Mouse (Mus musculus) hindbrain, embryonic 15.5 days (tissue): Measurements from ENCODE around the gene Bmp6. TPM values are rescaled to one million over a fixed set of nuclear protein-coding genes. Genes with fewer than 3 reads are reported as not detected.

Experiments used
- ATAC-seq: fragments of 200-750 bp; cut with Nextera tagmentation; 2 replicates; pipeline ENCODE4 v1.8.0; 2017; ENCODE audit warnings: low read depth, moderate number of reproducible peaks, moderate TSS enrichment; ENCODE audit not compliant: low FRiP score
- H3K27ac ChIP-seq: fragments of 300-500 bp; sonication (generic); replicated peaks from 2 replicates; pipeline ENCODE4 v1.5.1; 2015; ENCODE audit warnings: mild to moderate bottlenecking, inconsistent platforms
- H3K27me3 ChIP-seq: fragments of 300-500 bp; sonication (generic); 2 replicates; pipeline ENCODE4 v1.6.1; 2015; ENCODE audit warnings: control low read depth, inconsistent platforms
- H3K36me3 ChIP-seq: fragments of 300-500 bp; sonication (generic); 2 replicates; pipeline ENCODE4 v1.6.1; 2015; ENCODE audit warnings: control low read depth, inconsistent platforms
- H3K4me1 ChIP-seq: fragments of 300-500 bp; sonication (generic); replicated peaks from 2 replicates; pipeline ENCODE4 v1.6.1; 2015; ENCODE audit warnings: control low read depth, inconsistent platforms
- H3K4me2 ChIP-seq: fragments of 300-500 bp; sonication (generic); 2 replicates; pipeline ENCODE4 v1.6.1; 2015; ENCODE audit warnings: moderate library complexity, mild to moderate bottlenecking, inconsistent platforms
- H3K4me3 ChIP-seq: fragments of 300-500 bp; sonication (generic); 2 replicates; pipeline ENCODE4 v1.5.1; 2015; ENCODE audit warnings: mild to moderate bottlenecking, inconsistent platforms
- H3K9ac ChIP-seq: fragments of 300-500 bp; sonication (generic); 2 replicates; pipeline ENCODE4 v1.6.1; 2015; ENCODE audit warnings: inconsistent platforms
- H3K9me3 ChIP-seq: fragments of 300-500 bp; sonication (generic); 2 replicates; pipeline ENCODE4 v1.6.1; 2016; ENCODE audit warnings: control low read depth, inconsistent platforms
- WGBS: fragments of 180-500 bp; shearing (Covaris S2); methylation state at CpG from one replicate; pipeline ENCODE4 v1.1.7; 2015; 5-methylcytosine and 5-hydroxymethylcytosine counted together
- polyA plus RNA-seq: library from polyadenylated mRNA; unstranded; fragments of >200 nt; fragmentation: Nextera tagmentation; extraction: Ambion mirVana; gene quantifications from 2 replicates; pipeline ENCODE4 v1.2.1, GENCODE M21; 2015

Gene Bmp6
- polyA plus RNA-seq, 1 experiment from 2014 or later: 4.6 TPM

GRCm38 (mm10) chr13:38343202-38343601 lies 1.7 kb upstream of the Bmp6 start:
- Histone ChIP-seq H3K27ac (no peak overlapping the region), H3K4me1 (peaks cover 34% of the 10 kb centered on the region), H3K4me3 (no peak overlapping the region), H3K9ac (no peak overlapping the region), H3K4me2 (no peak overlapping the region), H3K27me3 (peaks cover 33% of the 10 kb centered on the region), H3K9me3 (no peaks in the 10 kb centered on the region), H3K36me3 (no peaks in the 10 kb centered on the region)
- 78% methylated on average over 2 of the region's 2 CpGs for WGBS
- no peak for ATAC-seq

GRCm38 (mm10) chr13:38345431-38345820 lies 519 bp downstream of the Bmp6 start:
- 0% methylated on average over 30 of the region's 32 CpGs for WGBS
- Histone ChIP-seq H3K4me2 (peak overlapping the region; percentile 95), H3K9ac (peak overlapping the region; percentile 37), H3K36me3 (no peaks in the 10 kb centered on the region), H3K9me3 (no peaks in the 10 kb centered on the region), H3K27ac (no peak overlapping the region), H3K4me3 (peak overlapping the region; percentile 50), H3K27me3 (peaks cover 36% of the 10 kb centered on the region), H3K4me1 (peaks cover 34% of the 10 kb centered on the region)
- ATAC-seq: peak; percentile 29; the same call in 1 of the 2 replicates

- Histone ChIP-seq H3K4me1 (peaks cover 34% of the 10 kb centered on the region), H3K27me3 (peaks cover 36% of the 10 kb centered on the region), H3K4me2 (peak overlapping the region; percentile 95), H3K27ac (no peak overlapping the region), H3K9me3 (no peaks in the 10 kb centered on the region), H3K36me3 (no peaks in the 10 kb centered on the region), H3K9ac (peak overlapping the region; percentile 37; the same call in 1 of the 2 replicates), H3K4me3 (peak overlapping the region; percentile 50)
- ATAC-seq: 0 out of 2 replicates have a peak, but pooled peaks have one; percentile 25
- under 1% methylated on average over 63 of the region's 63 CpGs for WGBS
Observed at GRCm38 (mm10) chr13:38346096-38346915, 1.4 kb downstream of the Bmp6 start.

GRCm38 (mm10) chr13:38347021-38347774 lies 2.3 kb downstream of the Bmp6 start:
- Histone ChIP-seq H3K9ac (no peak overlapping the region), H3K36me3 (no peaks in the 10 kb centered on the region)

GRCm38 (mm10) chr13:38347775-38348135 lies 2.8 kb downstream of the Bmp6 start:
- 16% methylated on average over 5 of the region's 5 CpGs for WGBS
- Histone ChIP-seq H3K4me2 (peak overlapping the region; percentile 95), H3K9me3 (no peaks in the 10 kb centered on the region), H3K4me3 (peak overlapping the region; percentile 50; the same call in 1 of the 2 replicates), H3K36me3 (no peaks in the 10 kb centered on the region), H3K27ac (no peak overlapping the region), H3K4me1 (peaks cover 37% of the 10 kb centered on the region), H3K27me3 (peaks cover 36% of the 10 kb centered on the region), H3K9ac (no peak overlapping the region)
- ATAC-seq: no peak

More at GRCm38 (mm10) chr13:38347021-38347774, 2.3 kb downstream of the Bmp6 start:
- peak; percentile 20; the same call in 1 of the 2 replicates for ATAC-seq
- Histone ChIP-seq H3K27ac (no peak overlapping the region), H3K27me3 (peaks cover 36% of the 10 kb centered on the region), H3K4me2 (peak overlapping the region; percentile 95), H3K4me3 (peak overlapping the region; percentile 50), H3K9me3 (no peaks in the 10 kb centered on the region), H3K4me1 (peaks cover 36% of the 10 kb centered on the region)
- WGBS: 5% methylated on average over 19 of the region's 19 CpGs

GRCm38 (mm10) chr13:38349046-38349445 lies 4.1 kb downstream of the Bmp6 start:
- H3K9me3 ChIP-seq: no peaks in the 10 kb centered on the region
- H3K27ac ChIP-seq: no peak overlapping the region
- no peak overlapping the region for H3K9ac ChIP-seq
- H3K4me2 ChIP-seq: no peak overlapping the region
- H3K36me3 ChIP-seq: no peaks in the 10 kb centered on the region
- ATAC-seq: no peak
- no peak overlapping the region for H3K4me3 ChIP-seq
- peaks cover 37% of the 10 kb centered on the region for H3K4me1 ChIP-seq
- H3K27me3 ChIP-seq: peaks cover 31% of the 10 kb centered on the region
- 79% methylated on average over 4 of the region's 4 CpGs for WGBS

- WGBS: 75% methylated on average over 5 of the region's 5 CpGs
- Histone ChIP-seq H3K27ac (no peak overlapping the region), H3K4me1 (peaks cover 35% of the 10 kb centered on the region), H3K9ac (no peak overlapping the region), H3K27me3 (peaks cover 28% of the 10 kb centered on the region), H3K4me2 (no peak overlapping the region), H3K4me3 (no peak overlapping the region), H3K36me3 (no peaks in the 10 kb centered on the region), H3K9me3 (no peaks in the 10 kb centered on the region)
- ATAC-seq: no peak
Observed at GRCm38 (mm10) chr13:38349818-38350217, 4.9 kb downstream of the Bmp6 start.

- Histone ChIP-seq H3K4me2 (no peak overlapping the region), H3K4me1 (peaks cover 14% of the 10 kb centered on the region), H3K9ac (no peak overlapping the region), H3K9me3 (no peaks in the 10 kb centered on the region), H3K36me3 (no peaks in the 10 kb centered on the region), H3K27me3 (peaks cover 14% of the 10 kb centered on the region), H3K27ac (no peak overlapping the region), H3K4me3 (no peak overlapping the region)
- WGBS: 25% methylated on average over 5 of the region's 5 CpGs
- no peak for ATAC-seq
Observed at GRCm38 (mm10) chr13:38351996-38352395, 7.1 kb downstream of the Bmp6 start.

GRCm38 (mm10) chr13:38352986-38353385 lies 8.1 kb downstream of the Bmp6 start:
- H3K4me1 ChIP-seq: 0 out of 2 replicates have a peak, but pooled peaks cover 4% of the 10 kb centered on the region
- WGBS: 57% methylated on average over 10 of the region's 10 CpGs
- H3K4me2 ChIP-seq: no peak overlapping the region
- H3K27ac ChIP-seq: no peak overlapping the region
- H3K9ac ChIP-seq: no peak overlapping the region
- H3K36me3 ChIP-seq: no peaks in the 10 kb centered on the region
- no peaks in the 10 kb centered on the region for H3K9me3 ChIP-seq
- no peak for ATAC-seq
- H3K4me3 ChIP-seq: no peak overlapping the region
- peaks cover 4% of the 10 kb centered on the region for H3K27me3 ChIP-seq

- no peaks in the 10 kb centered on the region for H3K9me3 ChIP-seq
- no peaks in the 10 kb centered on the region for H3K36me3 ChIP-seq
- no peak for ATAC-seq
- no peak overlapping the region for H3K4me3 ChIP-seq
- peaks cover 3% of the 10 kb centered on the region; the same call in 1 of the 2 replicates for H3K27me3 ChIP-seq
- 0 out of 2 replicates have a peak, but pooled peaks cover 3% of the 10 kb centered on the region for H3K4me1 ChIP-seq
- H3K4me2 ChIP-seq: 0 out of 2 replicates have a peak overlapping the region, but pooled peaks have one; percentile 5
- no peak overlapping the region for H3K27ac ChIP-seq
- H3K9ac ChIP-seq: no peak overlapping the region
- WGBS: 56% methylated on average over 24 of the region's 24 CpGs
Observed at GRCm38 (mm10) chr13:38353420-38354255, 8.7 kb downstream of the Bmp6 start.

- H3K36me3 ChIP-seq: no peaks in the 10 kb centered on the region
- H3K4me3 ChIP-seq: no peak overlapping the region
- no peaks in the 10 kb centered on the region for H3K9me3 ChIP-seq
- no peak overlapping the region for H3K27ac ChIP-seq
- 0 out of 2 replicates have a peak, but pooled peaks cover 3% of the 10 kb centered on the region for H3K4me1 ChIP-seq
- WGBS: 53% methylated on average over 1 of the region's 1 CpGs
- no peak overlapping the region for H3K4me2 ChIP-seq
- no peak overlapping the region for H3K9ac ChIP-seq
- H3K27me3 ChIP-seq: peaks cover 2% of the 10 kb centered on the region; the same call in 1 of the 2 replicates
- no peak for ATAC-seq
Observed at GRCm38 (mm10) chr13:38354284-38354683, 9.4 kb downstream of the Bmp6 start.
